Mouse (Mus musculus) bone marrow macrophage, adult 2 months (primary cell): ENCODE data around the gene Tia1.

Experiments
- CTCF ChIP-seq: IDR thresholded peaks from 2 replicates; pipeline ENCODE4 v1.5.1; 2012; ENCODE audit warnings: low read depth, mild to moderate bottlenecking, low read length, moderate library complexity
- POLR2A ChIP-seq: IDR thresholded peaks from 2 replicates; pipeline ENCODE4 v1.6.1; 2012; ENCODE audit warnings: mild to moderate bottlenecking, low read depth, low read length, borderline replicate concordance

DNA sequence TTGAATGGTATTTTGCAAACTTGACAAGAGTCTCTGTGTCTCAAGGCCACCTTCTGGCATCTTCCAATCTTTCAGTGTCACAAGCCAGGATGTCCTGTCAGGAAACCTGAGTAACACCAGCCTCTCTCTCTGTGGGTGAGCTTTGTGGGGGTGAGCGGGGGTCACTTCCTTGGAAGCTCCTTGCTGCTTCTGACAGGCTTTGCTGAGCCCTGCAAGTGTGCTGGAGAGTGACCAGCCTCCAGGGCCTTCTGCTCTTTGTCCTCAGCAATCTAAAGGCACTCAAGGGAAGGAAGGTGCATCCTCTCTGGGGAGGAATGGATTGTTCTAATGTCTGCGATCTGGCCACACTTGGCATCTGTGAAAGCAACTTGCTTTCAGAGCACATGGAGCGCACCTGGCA is 75.3 kb downstream of the Tia1 start:
- TF ChIP-seq CTCF (no peak), POLR2A (no peak)
